In the genomic region with DNA sequence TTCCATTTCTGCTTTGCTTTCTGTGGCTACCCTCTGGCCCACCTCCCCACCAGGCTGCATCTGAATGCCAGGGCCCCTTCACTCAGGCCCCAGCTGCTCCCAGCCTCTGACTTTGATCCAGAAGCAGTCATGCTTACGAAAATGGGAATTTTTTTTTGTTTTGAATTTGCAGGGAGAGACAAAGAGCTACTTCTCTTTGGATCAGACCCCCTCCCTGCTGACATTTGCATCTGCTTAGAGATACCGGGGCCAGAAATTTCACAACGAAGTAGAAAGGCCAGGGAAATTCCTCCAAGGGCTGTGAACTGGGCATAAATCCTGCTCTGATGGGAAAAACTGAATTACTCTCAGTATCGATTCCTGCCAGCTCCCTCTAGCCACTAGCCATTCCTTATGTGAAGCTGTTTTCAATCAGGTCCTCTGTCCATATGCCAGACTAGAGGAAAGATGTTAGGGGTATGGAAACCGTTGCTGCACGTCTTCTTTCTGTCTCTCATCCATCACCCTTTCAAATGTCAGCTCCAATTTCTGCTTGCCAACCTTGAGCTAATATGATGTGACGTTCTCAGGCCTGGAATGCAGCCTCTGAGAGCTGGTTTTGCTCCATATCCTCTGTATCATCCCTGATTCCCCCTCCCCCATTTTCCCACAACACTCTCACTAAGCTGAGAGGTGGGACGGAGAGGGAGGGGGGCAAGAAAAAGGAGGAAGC, we compare ENCODE assay signal across 8 mouse cellular contexts.
DNase-seq lines count a peak whose midpoint lies in the region; ATAC-seq lines count a peak whose summit lies in the region.

No protein-coding gene starts in this region.

- no peak overlapping the region for H3K9ac ChIP-seq in lung, embryonic 16.5 days (ENCODE audit: low read length)
- no peak overlapping the region for H3K9ac ChIP-seq in stomach, embryonic 16.5 days (ENCODE audit: low read length)

- H3K9me3 ChIP-seq in lung, embryonic 16.5 days (ENCODE audit: control insufficient read depth, low read length): peaks cover 2% of the 10 kb centered on the region; the same call in 1 of the 2 replicates
- 0 out of 2 replicates have a peak, but pooled peaks cover 3% of the 10 kb centered on the region for H3K9me3 ChIP-seq in stomach, embryonic 16.5 days (replicated peaks; ENCODE audit: control insufficient read depth, low read length)

- DNase-seq in Muller cell, postnatal 12 days (ENCODE audit: inconsistent ontology term): peak; percentile 98
- peak; percentile 20 for DNase-seq in adrenal gland, postnatal 10 days
- peak; percentile 58 for DNase-seq in heart, adult 8-10 months (ENCODE audit: low spot score)
- DNase-seq in thymus, postnatal 25 days: no peak
- DNase-seq in spleen, postnatal 4 days (ENCODE audit: low spot score in 2 of 2): no peak
- no peak for DNase-seq in testis, postnatal 10 days (ENCODE audit: low spot score)

- 25% methylated on average over 8 of the region's 8 CpGs for WGBS in lung, embryonic 16.5 days
- 31% methylated on average over 8 of the region's 8 CpGs for WGBS in stomach, embryonic 16.5 days

- no peaks in the 10 kb centered on the region for H3K36me3 ChIP-seq in lung, embryonic 16.5 days (ENCODE audit: control insufficient read depth, insufficient read depth, low read length)
- H3K36me3 ChIP-seq in stomach, embryonic 16.5 days (ENCODE audit: control insufficient read depth, insufficient read depth, low read length): no peaks in the 10 kb centered on the region

- no peaks in the 10 kb centered on the region for H3K27me3 ChIP-seq in lung, embryonic 16.5 days (ENCODE audit: control insufficient read depth, insufficient read depth, low read depth, low read length)
- H3K27me3 ChIP-seq in stomach, embryonic 16.5 days (ENCODE audit: control insufficient read depth, insufficient read depth, low read length): no peaks in the 10 kb centered on the region

- ATAC-seq in lung, embryonic 16.5 days (ENCODE audit: low read depth): peak; percentile 22
- ATAC-seq in stomach, embryonic 16.5 days (ENCODE audit: insufficient read depth, low FRiP score): peak; percentile 56; the same call in 1 of the 2 replicates

- H3K4me3 ChIP-seq in lung, embryonic 16.5 days (ENCODE audit: low read length): no peak overlapping the region
- no peak overlapping the region for H3K4me3 ChIP-seq in stomach, embryonic 16.5 days (replicated peaks; ENCODE audit: low read length)

- H3K4me2 ChIP-seq in lung, embryonic 16.5 days (ENCODE audit: low read depth, low read length): no peak overlapping the region
- H3K4me2 ChIP-seq in stomach, embryonic 16.5 days (ENCODE audit: low read depth, low read length): no peak overlapping the region

- H3K4me1 ChIP-seq in lung, embryonic 16.5 days (replicated peaks; ENCODE audit: control insufficient read depth, insufficient read depth, low read length): peaks cover 21% of the 10 kb centered on the region
- H3K4me1 ChIP-seq in stomach, embryonic 16.5 days (ENCODE audit: control insufficient read depth, insufficient read depth, low read length): no peaks in the 10 kb centered on the region

- peak overlapping the region; percentile 78 for H3K27ac ChIP-seq in lung, embryonic 16.5 days (ENCODE audit: low read length)
- H3K27ac ChIP-seq in stomach, embryonic 16.5 days (ENCODE audit: low read length): no peak overlapping the region

Comparison
In these comparisons a context has a peak if more than half of its experiments do, and no peak if none do; other contexts are left out.
1. DNase-seq: peak in Muller cell, postnatal 12 days (single experiment), adrenal gland, postnatal 10 days (single experiment) and heart, adult 8-10 months (single experiment); none in thymus, postnatal 25 days (single experiment), spleen, postnatal 4 days (0 of 2) and testis, postnatal 10 days (single experiment).